Mouse (Mus musculus): ENCODE measurements around the gene Uhrf1bp1. TPM values are rescaled to one million over a fixed set of nuclear protein-coding genes. Genes with fewer than 3 reads are reported as not detected.

Uhrf1bp1 gene
- polyA plus RNA-seq (2016; fragmentation: Nextera tagmentation; extraction: Ambion mirVana), result 8.5 and 9.3 TPM in 2 replicates

GRCm38 (mm10) chr17:27856265-27856797 is at the start of gene Uhrf1bp1:
Gene Uhrf1bp1, plus strand, starts transcription at chr17:27856441.
- Histone ChIP-seq H3K4me1 (peaks cover 35% of the 10 kb centered on the region), H3K36me3 (replicated peaks) (peaks cover 30% of the 10 kb centered on the region), H3K4me3 (peak within 1 kb of the TSS; percentile 66), H3K27ac (peak within 1 kb of the TSS; percentile 94), H3K27me3 (ENCODE audit: poor library complexity, severe bottlenecking) (no peaks in the 10 kb centered on the region), H3K9me3 (no peaks in the 10 kb centered on the region)
- peak; percentile 85 for DNase-seq (ENCODE audit: extremely low spot score, low spot score)
- WGBS, result under 1% methylated on average over 54 of the region's 54 CpGs

GRCm38 (mm10) chr17:27807542-27808078 is 48.6 kb upstream of the Uhrf1bp1 start:
- H3K4me3 ChIP-seq, result no peak overlapping the region
- WGBS, result 92% methylated on average over 2 of the region's 2 CpGs
- H3K36me3 ChIP-seq (replicated peaks), result peaks cover 4% of the 10 kb centered on the region; the same call in 1 of the 2 replicates
- DNase-seq (ENCODE audit: extremely low spot score, low spot score), result no peak
- no peaks in the 10 kb centered on the region for H3K27me3 ChIP-seq (ENCODE audit: poor library complexity, severe bottlenecking)
- H3K9me3 ChIP-seq, result no peaks in the 10 kb centered on the region
- H3K4me1 ChIP-seq, result no peaks in the 10 kb centered on the region
- no peak overlapping the region for H3K27ac ChIP-seq

- 91% methylated on average over 16 of the region's 16 CpGs for WGBS
- H3K4me1 ChIP-seq, result no peaks in the 10 kb centered on the region
- H3K4me3 ChIP-seq, result no peak overlapping the region
- H3K27me3 ChIP-seq (ENCODE audit: poor library complexity, severe bottlenecking), result no peaks in the 10 kb centered on the region
- H3K36me3 ChIP-seq (replicated peaks), result peaks cover 4% of the 10 kb centered on the region; the same call in 1 of the 2 replicates
- no peak overlapping the region for H3K27ac ChIP-seq
- H3K9me3 ChIP-seq, result no peaks in the 10 kb centered on the region
- DNase-seq (ENCODE audit: extremely low spot score, low spot score), result no peak
These were observed 45.5 kb upstream of the Uhrf1bp1 start for GRCm38 (mm10) chr17:27810569-27811331.

- Histone ChIP-seq H3K9me3 (no peaks in the 10 kb centered on the region), H3K36me3 (replicated peaks) (peaks cover 4% of the 10 kb centered on the region; the same call in 1 of the 2 replicates), H3K27me3 (ENCODE audit: poor library complexity, severe bottlenecking) (no peaks in the 10 kb centered on the region), H3K27ac (no peak overlapping the region), H3K4me1 (no peaks in the 10 kb centered on the region), H3K4me3 (no peak overlapping the region)
- 88% methylated on average over 3 of the region's 3 CpGs for WGBS
- DNase-seq (ENCODE audit: extremely low spot score, low spot score), result no peak
These were observed 44.3 kb upstream of the Uhrf1bp1 start for GRCm38 (mm10) chr17:27811980-27812379.

- H3K36me3 ChIP-seq (replicated peaks), result peaks cover 4% of the 10 kb centered on the region; the same call in 1 of the 2 replicates
These were observed 41.6 kb upstream of the Uhrf1bp1 start for GRCm38 (mm10) chr17:27814606-27815005.

GRCm38 (mm10) chr17:27819011-27819410 is 37.2 kb upstream of the Uhrf1bp1 start:
- Histone ChIP-seq H3K4me1 (peaks cover 32% of the 10 kb centered on the region), H3K9me3 (no peaks in the 10 kb centered on the region), H3K27me3 (ENCODE audit: poor library complexity, severe bottlenecking) (no peaks in the 10 kb centered on the region), H3K4me3 (peak overlapping the region; percentile 100), H3K36me3 (replicated peaks) (no peaks in the 10 kb centered on the region), H3K27ac (no peak overlapping the region)
- 25% methylated on average over 7 of the region's 7 CpGs for WGBS
- no peak for DNase-seq (ENCODE audit: extremely low spot score, low spot score)

More at GRCm38 (mm10) chr17:27814606-27815005, 41.6 kb upstream of the Uhrf1bp1 start:
- Histone ChIP-seq H3K27ac (no peak overlapping the region), H3K9me3 (no peaks in the 10 kb centered on the region), H3K4me1 (peaks cover 19% of the 10 kb centered on the region), H3K4me3 (no peak overlapping the region), H3K27me3 (ENCODE audit: poor library complexity, severe bottlenecking) (no peaks in the 10 kb centered on the region)
- DNase-seq (ENCODE audit: extremely low spot score, low spot score), result no peak

- Histone ChIP-seq H3K27me3 (ENCODE audit: poor library complexity, severe bottlenecking) (no peaks in the 10 kb centered on the region), H3K36me3 (replicated peaks) (no peaks in the 10 kb centered on the region), H3K9me3 (no peaks in the 10 kb centered on the region), H3K4me3 (peak overlapping the region; percentile 100), H3K27ac (peak overlapping the region; percentile 93), H3K4me1 (peaks cover 32% of the 10 kb centered on the region)
- DNase-seq (ENCODE audit: extremely low spot score, low spot score), result no peak
- 1% methylated on average over 20 of the region's 20 CpGs for WGBS
These were observed 36.7 kb upstream of the Uhrf1bp1 start for GRCm38 (mm10) chr17:27819521-27819970.

GRCm38 (mm10) chr17:27819971-27820567 is 36.2 kb upstream of the Uhrf1bp1 start:
- H3K4me1 ChIP-seq, result peaks cover 32% of the 10 kb centered on the region
- no peaks in the 10 kb centered on the region for H3K36me3 ChIP-seq (replicated peaks)
- WGBS, result under 1% methylated on average over 57 of the region's 62 CpGs
- peak overlapping the region; percentile 93 for H3K27ac ChIP-seq
- H3K27me3 ChIP-seq (ENCODE audit: poor library complexity, severe bottlenecking), result no peaks in the 10 kb centered on the region
- peak overlapping the region; percentile 100 for H3K4me3 ChIP-seq
- H3K9me3 ChIP-seq, result no peaks in the 10 kb centered on the region
- DNase-seq (ENCODE audit: extremely low spot score, low spot score), result no peak

GRCm38 (mm10) chr17:27820568-27821406 is 35.5 kb upstream of the Uhrf1bp1 start, which contains the start of gene D17Wsu92e:
Gene D17Wsu92e, minus strand, starts transcription at chr17:27820648.
- H3K4me3 ChIP-seq, result peak within 1 kb of the TSS; percentile 100
- peak; percentile 99 for DNase-seq (ENCODE audit: extremely low spot score, low spot score)
- H3K9me3 ChIP-seq, result no peaks in the 10 kb centered on the region
- 2% methylated on average over 52 of the region's 56 CpGs for WGBS
- H3K27ac ChIP-seq, result peak within 1 kb of the TSS; percentile 93
- H3K4me1 ChIP-seq, result peaks cover 35% of the 10 kb centered on the region
- no peaks in the 10 kb centered on the region for H3K36me3 ChIP-seq (replicated peaks)
- no peaks in the 10 kb centered on the region for H3K27me3 ChIP-seq (ENCODE audit: poor library complexity, severe bottlenecking)

- Histone ChIP-seq H3K9me3 (no peaks in the 10 kb centered on the region), H3K36me3 (replicated peaks) (no peaks in the 10 kb centered on the region), H3K4me3 (peak overlapping the region; percentile 100), H3K27me3 (ENCODE audit: poor library complexity, severe bottlenecking) (no peaks in the 10 kb centered on the region), H3K27ac (peak overlapping the region; percentile 93), H3K4me1 (peaks cover 44% of the 10 kb centered on the region)
- no peak for DNase-seq (ENCODE audit: extremely low spot score, low spot score)
- 70% methylated on average over 9 of the region's 9 CpGs for WGBS
These were observed 34.6 kb upstream of the Uhrf1bp1 start for GRCm38 (mm10) chr17:27821407-27822338.

- Histone ChIP-seq H3K36me3 (replicated peaks) (no peaks in the 10 kb centered on the region), H3K27ac (no peak overlapping the region), H3K27me3 (ENCODE audit: poor library complexity, severe bottlenecking) (no peaks in the 10 kb centered on the region), H3K4me3 (no peak overlapping the region), H3K9me3 (no peaks in the 10 kb centered on the region), H3K4me1 (peaks cover 50% of the 10 kb centered on the region)
- WGBS, result 83% methylated on average over 9 of the region's 9 CpGs
- DNase-seq (ENCODE audit: extremely low spot score, low spot score), result no peak
These were observed 32.9 kb upstream of the Uhrf1bp1 start for GRCm38 (mm10) chr17:27823142-27823905.

Data from forebrain, embryonic 10.5 days (tissue).